11 mouse cellular contexts compared by ENCODE assay signal in the genomic region with DNA sequence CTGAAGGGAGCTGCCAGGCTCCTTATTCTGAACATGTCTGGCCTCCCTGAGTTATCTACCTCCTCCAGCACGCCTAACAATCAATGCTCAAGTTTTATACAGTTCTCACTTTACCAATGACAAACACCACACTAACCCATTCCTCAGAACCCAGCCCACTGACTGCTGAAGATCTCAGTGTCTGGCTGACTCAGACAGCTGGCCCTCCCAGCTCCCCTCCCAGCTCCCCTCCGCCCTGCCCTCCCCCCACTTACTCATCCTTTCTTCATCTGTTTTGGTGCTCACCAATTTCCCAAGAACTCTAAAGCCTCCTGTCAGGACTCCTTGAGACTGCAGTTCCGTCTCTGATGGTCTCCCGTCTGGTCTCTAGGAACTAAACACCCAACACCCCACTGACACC.
A peak's percentile ranks its signal among the peaks of the same experiment; 100 is the strongest.
DNase-seq lines count a peak whose midpoint lies in the region; ATAC-seq lines count a peak whose summit lies in the region.
"Had no signal": no experiment of that assay in that cellular context is flagged by ENCODE, and none has a peak within 500 bp of the region (broad histone marks: within the 10 kb centered on the region; RNA-seq: fewer than 3 reads in every experiment).

No protein-coding gene starts in this region.

- no peaks in the 10 kb centered on the region for H3K27me3 ChIP-seq in lung, embryonic 16.5 days (ENCODE audit: control insufficient read depth, insufficient read depth, low read depth, low read length)
- H3K27me3 ChIP-seq in embryonic facial prominence, embryonic 14.5 days (replicated peaks; ENCODE audit: control insufficient read depth, insufficient read depth, low read length) = no peaks in the 10 kb centered on the region

- WGBS in lung, embryonic 16.5 days = 50% methylated on average over 4 of the region's 4 CpGs
- WGBS in embryonic facial prominence, embryonic 14.5 days = 41% methylated on average over 4 of the region's 4 CpGs

- H3K4me1 ChIP-seq in lung, embryonic 16.5 days (replicated peaks; ENCODE audit: control insufficient read depth, insufficient read depth, low read length) = peaks cover 62% of the 10 kb centered on the region
- peaks cover 29% of the 10 kb centered on the region for H3K4me1 ChIP-seq in embryonic facial prominence, embryonic 14.5 days (ENCODE audit: control insufficient read depth, insufficient read depth, low read length)

- no peak overlapping the region for H3K4me3 ChIP-seq in lung, embryonic 16.5 days (ENCODE audit: low read length)
- no peak overlapping the region for H3K4me3 ChIP-seq in embryonic facial prominence, embryonic 14.5 days (ENCODE audit: low read depth, low read length)

- H3K36me3 ChIP-seq in lung, embryonic 16.5 days (ENCODE audit: control insufficient read depth, insufficient read depth, low read length) = no peaks in the 10 kb centered on the region
- 0 out of 2 replicates have a peak, but pooled peaks cover 3% of the 10 kb centered on the region for H3K36me3 ChIP-seq in embryonic facial prominence, embryonic 14.5 days (ENCODE audit: control insufficient read depth, insufficient read depth, low read length)

- H3K9me3 ChIP-seq in lung, embryonic 16.5 days (ENCODE audit: control insufficient read depth, low read length) = no peaks in the 10 kb centered on the region
- H3K9me3 ChIP-seq in embryonic facial prominence, embryonic 14.5 days (ENCODE audit: control insufficient read depth, low read length) = no peaks in the 10 kb centered on the region

- H3K9ac ChIP-seq in lung, embryonic 16.5 days (ENCODE audit: low read length) = no peak overlapping the region
- H3K9ac ChIP-seq in embryonic facial prominence, embryonic 14.5 days (ENCODE audit: low read depth, low read length) = no peak overlapping the region

- ATAC-seq in lung, embryonic 16.5 days (ENCODE audit: low read depth) = 0 out of 2 replicates have a peak, but pooled peaks have one; percentile 7
- peak; percentile 30; the same call in 1 of the 2 replicates for ATAC-seq in embryonic facial prominence, embryonic 14.5 days (ENCODE audit: low read depth)
- peak; percentile 22; the same call in 1 of the 2 replicates for ATAC-seq in megakaryocyte progenitor cell, adult 5-6 weeks (replicated peaks; ENCODE audit: poor library complexity)
- no peak for ATAC-seq in cerebellum, adult (ENCODE audit: insufficient number of reproducible peaks, low FRiP score, low TSS enrichment)
- ATAC-seq: CD4-positive, CD25-positive, alpha-beta regulatory T cell, adult 4 months had no signal

- peak; percentile 38 for DNase-seq in embryo, embryonic 9.5 days (ENCODE audit: extremely low spot score)
- DNase-seq in embryo, embryonic 10 days (ENCODE audit: low spot score) = no peak
- DNase-seq in lung, postnatal 25 days (ENCODE audit: low spot score) = no peak
- DNase-seq in embryonic facial prominence, embryonic 14.5 days (ENCODE audit: low spot score) = no peak
- no peak for DNase-seq in spleen, adult 18-20 months
- DNase-seq: kidney, postnatal 10 days; left cerebral cortex, postnatal 4 days had no signal

- no peak overlapping the region for H3K4me2 ChIP-seq in lung, embryonic 16.5 days (ENCODE audit: low read depth, low read length)
- H3K4me2 ChIP-seq in embryonic facial prominence, embryonic 14.5 days (ENCODE audit: low read depth, low read length) = no peak overlapping the region

- H3K27ac ChIP-seq in lung, embryonic 16.5 days (ENCODE audit: low read length) = no peak overlapping the region
- no peak overlapping the region for H3K27ac ChIP-seq in embryonic facial prominence, embryonic 14.5 days (replicated peaks; ENCODE audit: low read depth, low read length)
